Mouse (Mus musculus) midbrain, embryonic 13.5 days (tissue): ENCODE results near the gene Rsph6a. TPM values are rescaled to one million over a fixed set of nuclear protein-coding genes. Genes with fewer than 3 reads are reported as not detected.
A peak's percentile ranks its signal among the peaks of the same experiment; 100 is the strongest.

Source experiments
- ATAC-seq: fragments of 200-750 bp; cut with Nextera tagmentation; 2 replicates; pipeline ENCODE4 v1.8.0; 2017; ENCODE audit warnings: mild to moderate bottlenecking, moderate TSS enrichment, moderate library complexity
- H3K27ac ChIP-seq: fragments of 300-500 bp; sonication (generic); 2 replicates; pipeline ENCODE4 v1.5.1; 2015; ENCODE audit warnings: inconsistent platforms, mild to moderate bottlenecking, moderate library complexity
- H3K27me3 ChIP-seq: fragments of 300-500 bp; sonication (generic); 2 replicates; pipeline ENCODE4 v1.6.1; 2015; ENCODE audit warnings: mild to moderate bottlenecking, inconsistent platforms
- H3K36me3 ChIP-seq: fragments of 300-500 bp; sonication (generic); 2 replicates; pipeline ENCODE4 v1.6.1; 2015; ENCODE audit warnings: mild to moderate bottlenecking, inconsistent platforms
- H3K4me1 ChIP-seq: fragments of 300-500 bp; sonication (generic); replicated peaks from 2 replicates; pipeline ENCODE4 v1.6.1; 2015; ENCODE audit warnings: inconsistent platforms
- H3K4me2 ChIP-seq: fragments of 300-500 bp; sonication (generic); replicated peaks from 2 replicates; pipeline ENCODE4 v1.6.1; 2015; ENCODE audit warnings: moderate library complexity, mild to moderate bottlenecking, inconsistent platforms
- H3K4me3 ChIP-seq: fragments of 300-500 bp; sonication (generic); replicated peaks from 2 replicates; pipeline ENCODE4 v1.5.1; 2015; ENCODE audit warnings: mild to moderate bottlenecking, inconsistent platforms
- H3K9ac ChIP-seq: fragments of 300-500 bp; sonication (generic); replicated peaks from 2 replicates; pipeline ENCODE4 v1.6.1; 2015; ENCODE audit warnings: mild to moderate bottlenecking, inconsistent platforms
- H3K9me3 ChIP-seq: fragments of 300-500 bp; sonication (generic); 2 replicates; pipeline ENCODE4 v1.6.1; 2016; ENCODE audit warnings: mild to moderate bottlenecking, inconsistent platforms
- WGBS: fragments of 180-500 bp; shearing (Covaris S2); methylation state at CpG from one replicate; pipeline ENCODE4 v1.1.7; 2015; 5-methylcytosine and 5-hydroxymethylcytosine counted together
- microRNA-seq: library from miRNA; unstranded; fragments of <30 nt; microRNA quantifications from one replicate; pipeline ENCODE4, GENCODE M21; 2016
- polyA plus RNA-seq: library from polyadenylated mRNA; unstranded; fragments of >200 nt; fragmentation: Nextera tagmentation; extraction: Ambion mirVana; gene quantifications from 2 replicates; pipeline ENCODE4 v1.2.1, GENCODE M21; 2015

Gene Rsph6a
- polyA plus RNA-seq, 1 experiment from 2014 or later = 0.09 TPM

DNA sequence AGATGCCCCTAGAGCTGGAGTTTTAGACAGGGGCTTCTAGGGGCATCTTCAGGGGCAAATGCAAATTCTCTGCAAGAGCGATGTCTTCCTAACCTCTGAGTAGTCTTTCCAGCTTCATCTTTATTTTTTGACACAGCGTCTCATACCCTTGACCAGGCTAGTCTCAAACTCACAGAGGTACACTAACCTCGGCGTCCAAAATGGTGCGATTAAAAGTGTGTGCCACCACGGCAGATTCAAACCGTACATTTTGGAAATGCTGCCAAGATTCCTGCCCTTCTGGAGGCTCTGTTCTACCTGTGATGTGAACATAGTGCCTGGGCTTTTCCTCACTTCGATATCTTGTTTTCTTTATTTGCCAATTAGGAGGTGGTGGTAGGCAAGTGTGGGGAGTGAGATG lies 64.6 kb downstream of the Rsph6a start:
- H3K9ac ChIP-seq = no peak overlapping the region
- peaks cover 23% of the 10 kb centered on the region for H3K4me1 ChIP-seq
- no peaks in the 10 kb centered on the region for H3K9me3 ChIP-seq
- 94% methylated on average over 8 of the region's 8 CpGs for WGBS
- peak; percentile 35 for ATAC-seq
- no peak overlapping the region for H3K27ac ChIP-seq
- H3K4me3 ChIP-seq = no peak overlapping the region
- peaks cover 12% of the 10 kb centered on the region for H3K27me3 ChIP-seq
- H3K4me2 ChIP-seq = no peak overlapping the region
- H3K36me3 ChIP-seq = no peaks in the 10 kb centered on the region

DNA sequence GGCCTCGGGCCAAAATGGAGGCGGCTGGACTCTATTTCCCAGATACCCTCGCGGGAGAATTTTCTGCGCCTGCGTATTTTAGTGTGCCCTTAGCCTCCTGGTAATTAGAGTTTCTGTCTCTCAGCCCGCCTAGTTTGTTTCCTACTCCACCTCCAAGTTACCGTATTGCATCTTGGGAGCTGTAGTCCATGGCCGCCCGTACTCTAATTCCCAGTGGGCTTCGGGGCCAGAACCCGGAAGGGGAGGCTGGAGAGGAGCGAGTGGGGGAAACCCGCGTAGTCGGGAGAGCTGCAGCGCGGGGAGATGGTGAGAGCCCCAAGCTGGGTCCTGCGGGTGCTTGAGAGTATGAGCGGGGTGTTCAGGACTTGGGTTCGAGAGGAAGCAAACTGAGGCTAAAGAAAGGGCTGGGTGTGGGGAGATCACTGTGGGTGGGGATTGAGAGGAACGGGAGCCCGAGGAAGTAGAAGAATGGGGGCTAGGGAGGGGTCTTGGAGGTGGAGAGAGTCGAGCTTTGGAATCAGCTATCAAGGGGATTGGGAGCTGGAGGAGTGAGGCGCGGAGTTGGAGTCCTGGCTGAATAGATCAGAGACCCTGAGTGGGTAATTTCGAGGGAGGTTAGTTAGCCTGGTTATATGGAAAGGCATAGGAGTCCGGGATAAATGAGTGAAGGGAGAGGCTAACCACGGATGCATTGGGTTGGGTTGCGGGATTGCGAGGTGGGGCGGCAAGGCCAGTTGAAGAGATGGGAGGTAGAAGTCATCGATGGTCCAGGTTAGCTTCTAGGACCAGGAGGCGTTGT lies 65.3 kb downstream of the Rsph6a start, which contains the start of gene Fbxo46:
Fbxo46 (plus strand) TSS at position 229 of the 799 bp plus-strand sequence.
- Histone ChIP-seq H3K27me3 (peaks cover 12% of the 10 kb centered on the region), H3K4me2 (peak within 1 kb of the TSS; percentile 85), H3K4me1 (peaks cover 23% of the 10 kb centered on the region), H3K9me3 (no peaks in the 10 kb centered on the region), H3K4me3 (peak within 1 kb of the TSS; percentile 62), H3K36me3 (no peaks in the 10 kb centered on the region), H3K27ac (peak within 1 kb of the TSS; percentile 55; the same call in 1 of the 2 replicates), H3K9ac (peak within 1 kb of the TSS; percentile 80)
- peak; percentile 97 for ATAC-seq
- WGBS = 3% methylated on average over 34 of the region's 34 CpGs

DNA sequence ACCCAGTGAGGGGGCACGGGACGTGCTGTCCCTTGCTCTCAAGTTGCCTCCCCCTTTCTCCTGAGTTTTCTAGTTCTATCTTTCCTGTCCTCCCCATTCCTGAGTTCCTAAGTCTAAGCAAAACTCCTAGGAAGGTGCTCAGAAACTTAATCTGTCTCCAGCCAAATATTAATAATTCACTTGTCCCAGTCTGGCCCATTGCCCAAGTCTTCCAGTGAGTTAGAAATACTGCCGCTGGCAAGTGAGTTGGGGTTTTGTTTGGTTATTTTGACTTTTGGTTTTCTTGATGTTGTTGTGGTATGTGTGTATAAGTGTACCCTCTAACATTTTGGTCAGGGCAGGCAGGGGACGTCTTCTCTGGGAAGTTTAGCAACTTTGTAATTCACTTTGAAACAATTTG lies 67.2 kb downstream of the Rsph6a start:
- Histone ChIP-seq H3K9ac (no peak overlapping the region), H3K9me3 (no peaks in the 10 kb centered on the region), H3K4me3 (no peak overlapping the region), H3K27ac (no peak overlapping the region), H3K4me2 (no peak overlapping the region), H3K36me3 (no peaks in the 10 kb centered on the region), H3K4me1 (peaks cover 23% of the 10 kb centered on the region), H3K27me3 (peaks cover 12% of the 10 kb centered on the region)
- WGBS = 94% methylated on average over 4 of the region's 4 CpGs
- no peak for ATAC-seq

Small RNAs within 50 kb of the gene (microRNA-seq; reads per million reads assigned to microRNA genes)
- 0.62 reads per million for gene Mir3100

Other genes with a start within 250 kb of the Rsph6a start
- gene Psg17, start 233.1 kb upstream of the Rsph6a start, polyA plus RNA-seq = not detected in 2 replicates
- gene Mill2, start 214.7 kb upstream of the Rsph6a start, polyA plus RNA-seq = 0.40 and 0.44 TPM in 2 replicates
- 9.2 and 12.8 TPM in 2 replicates for gene Pglyrp1, start 183.4 kb upstream of the Rsph6a start, polyA plus RNA-seq
- 20.0 and 23.6 TPM in 2 replicates for gene Ccdc61, start 144.3 kb upstream of the Rsph6a start, polyA plus RNA-seq
- 16.5 and 18.6 TPM in 2 replicates for gene Nova2, start 128.8 kb upstream of the Rsph6a start, polyA plus RNA-seq
- gene Nanos2, start 67.3 kb upstream of the Rsph6a start, polyA plus RNA-seq = 0.26 and 0.58 TPM in 2 replicates
- gene Mypop, start 63.4 kb upstream of the Rsph6a start, polyA plus RNA-seq = 3.8 and 4.2 TPM in 2 replicates
- gene Irf2bp1, start 50.6 kb upstream of the Rsph6a start, polyA plus RNA-seq = 21.6 and 29.4 TPM in 2 replicates
- not detected in 2 replicates for gene Foxa3, start 31.2 kb upstream of the Rsph6a start, polyA plus RNA-seq
- 31.8 and 37.2 TPM in 2 replicates for gene Sympk, start 30.3 kb upstream of the Rsph6a start, polyA plus RNA-seq
- gene Dmwd, start 21.5 kb downstream of the Rsph6a start, polyA plus RNA-seq = 25.3 TPM in 2 replicates
- 8.8 and 15.6 TPM in 2 replicates for gene Dmpk, start 29.2 kb downstream of the Rsph6a start, polyA plus RNA-seq
- gene Six5, start 39.9 kb downstream of the Rsph6a start, polyA plus RNA-seq = 2.7 and 3.2 TPM in 2 replicates
- gene Gm4969, start 63.7 kb downstream of the Rsph6a start, polyA plus RNA-seq = 1.6 and 1.9 TPM in 2 replicates
- 19.6 and 20.6 TPM in 2 replicates for gene Fbxo46, start 65.2 kb downstream of the Rsph6a start, polyA plus RNA-seq
- 22.5 and 23.9 TPM in 2 replicates for gene Qpctl, start 94.6 kb downstream of the Rsph6a start, polyA plus RNA-seq
- gene Snrpd2, start 95.0 kb downstream of the Rsph6a start, polyA plus RNA-seq = 124 and 126 TPM in 2 replicates
- 2.6 and 3.4 TPM in 2 replicates for gene Gipr, start 111.4 kb downstream of the Rsph6a start, polyA plus RNA-seq
- 6.3 and 10.0 TPM in 2 replicates for gene Eml2, start 121.7 kb downstream of the Rsph6a start, polyA plus RNA-seq
- 1.8 and 1.9 TPM in 2 replicates for gene Gpr4, start 157.8 kb downstream of the Rsph6a start, polyA plus RNA-seq
- 39.4 and 40.5 TPM in 2 replicates for gene Opa3, start 173.6 kb downstream of the Rsph6a start, polyA plus RNA-seq
- gene Vasp, start 217.1 kb downstream of the Rsph6a start, polyA plus RNA-seq = 28.6 and 38.0 TPM in 2 replicates
- gene Ppm1n, start 225.4 kb downstream of the Rsph6a start, polyA plus RNA-seq = 0.34 and 0.88 TPM in 2 replicates
- 97.4 and 102 TPM in 2 replicates for gene Rtn2, start 227.9 kb downstream of the Rsph6a start, polyA plus RNA-seq